Mouse (Mus musculus) intestine, postnatal 0 days (tissue): ENCODE measurements around the gene Coa3. TPM values are rescaled to one million over a fixed set of nuclear protein-coding genes. Genes with fewer than 3 reads are reported as not detected.

ENCODE experiments used
- ATAC-seq: fragments of 200-750 bp; cut with Nextera tagmentation; 2 replicates; pipeline ENCODE4 v1.8.0; 2017; ENCODE audit warnings: mild to moderate bottlenecking, moderate TSS enrichment, moderate library complexity
- H3K27ac ChIP-seq: fragments of 300-500 bp; sonication (generic); 2 replicates; pipeline ENCODE4 v1.5.1; 2014; ENCODE audit warnings: mild to moderate bottlenecking, low read depth, low read length, moderate library complexity
- H3K27me3 ChIP-seq: fragments of 300-500 bp; sonication (generic); replicated peaks from 2 replicates; pipeline ENCODE4 v1.6.1; 2014; ENCODE audit warnings: low read length, mixed read lengths; ENCODE audit not compliant: control insufficient read depth, insufficient read depth
- H3K36me3 ChIP-seq: fragments of 300-500 bp; sonication (generic); 2 replicates; pipeline ENCODE4 v1.6.1; 2014; ENCODE audit warnings: mild to moderate bottlenecking, moderate library complexity; ENCODE audit not compliant: control insufficient read depth, insufficient read depth
- H3K4me1 ChIP-seq: fragments of 300-500 bp; sonication (generic); replicated peaks from 2 replicates; pipeline ENCODE4 v1.6.1; 2014; ENCODE audit warnings: antibody characterized with exemption, low read length, mixed read lengths; ENCODE audit not compliant: control insufficient read depth, insufficient read depth
- H3K4me2 ChIP-seq: fragments of 300-500 bp; sonication (generic); replicated peaks from 2 replicates; pipeline ENCODE4 v1.6.1; 2014; ENCODE audit warnings: low read depth, mild to moderate bottlenecking, moderate library complexity
- H3K4me3 ChIP-seq: fragments of 300-500 bp; sonication (generic); 2 replicates; pipeline ENCODE4 v1.5.1; 2014; ENCODE audit warnings: low read depth, low read length
- H3K9ac ChIP-seq: fragments of 300-500 bp; sonication (generic); 2 replicates; pipeline ENCODE4 v1.6.1; 2014; ENCODE audit warnings: mild to moderate bottlenecking, low read depth, low read length
- H3K9me3 ChIP-seq: fragments of 300-500 bp; sonication (generic); 2 replicates; pipeline ENCODE4 v1.6.1; 2016; ENCODE audit warnings: mixed run types; ENCODE audit not compliant: control insufficient read depth
- CTCF ChIP-seq: sonication (generic); IDR thresholded peaks from 2 replicates; pipeline ENCODE4 v1.5.1; 2016; ENCODE audit warnings: low read depth, mild to moderate bottlenecking, control low read depth, antibody characterized with exemption, moderate library complexity
- whole genome bisulfite sequencing: fragments of 180-500 bp; shearing (Covaris S2); extraction: QIAGEN DNeasy Blood & Tissue Kit; methylation state at CpG from one replicate; pipeline ENCODE4 v1.1.7; 2014; 5-methylcytosine and 5-hydroxymethylcytosine counted together
- polyA plus RNA-seq: library from polyadenylated mRNA; unstranded; fragments of >200 nt; fragmentation: Nextera tagmentation; extraction: Ambion mirVana; gene quantifications from 2 replicates; pipeline ENCODE4 v1.2.1, GENCODE M21; 2015

Gene Coa3
- polyA plus RNA-seq, 1 experiment from 2014 or later = 276 TPM

- Histone ChIP-seq H3K9me3 (no peaks in the 10 kb centered on the region), H3K4me2 (peak overlapping the region; percentile 61), H3K4me1 (no peaks in the 10 kb centered on the region; the same call in 1 of the 2 replicates), H3K27me3 (no peaks in the 10 kb centered on the region), H3K36me3 (no peaks in the 10 kb centered on the region), H3K9ac (peak overlapping the region; percentile 34; the same call in 1 of the 2 replicates), H3K4me3 (peak overlapping the region; percentile 32), H3K27ac (peak overlapping the region; percentile 71)
- ATAC-seq = no peak
- WGBS = 8% methylated on average over 18 of the region's 18 CpGs
- TF ChIP-seq CTCF = peak; percentile 11; the same call in 1 of the 2 replicates
These were observed 47.7 kb downstream of the Coa3 start for GRCm38 (mm10) chr11:101230991-101231871.

- WGBS = 18% methylated on average over 5 of the region's 5 CpGs
These were observed 48.4 kb downstream of the Coa3 start for GRCm38 (mm10) chr11:101230526-101230925.

GRCm38 (mm10) chr11:101230061-101230511 lies 48.8 kb downstream of the Coa3 start:
- no peak for TF ChIP-seq CTCF
- Histone ChIP-seq H3K4me1 (no peaks in the 10 kb centered on the region; the same call in 1 of the 2 replicates), H3K27me3 (no peaks in the 10 kb centered on the region), H3K4me2 (no peak overlapping the region), H3K9ac (no peak overlapping the region), H3K4me3 (no peak overlapping the region), H3K9me3 (no peaks in the 10 kb centered on the region), H3K36me3 (no peaks in the 10 kb centered on the region), H3K27ac (peak overlapping the region; percentile 71; the same call in 1 of the 2 replicates)
- ATAC-seq = no peak
- WGBS = 30% methylated on average over 2 of the region's 2 CpGs

More at GRCm38 (mm10) chr11:101230526-101230925, 48.4 kb downstream of the Coa3 start:
- Histone ChIP-seq H3K27me3 (no peaks in the 10 kb centered on the region), H3K9ac (no peak overlapping the region), H3K4me2 (peak overlapping the region; percentile 61), H3K9me3 (no peaks in the 10 kb centered on the region), H3K4me1 (no peaks in the 10 kb centered on the region; the same call in 1 of the 2 replicates), H3K36me3 (no peaks in the 10 kb centered on the region), H3K27ac (peak overlapping the region; percentile 71), H3K4me3 (no peak overlapping the region)
- TF ChIP-seq CTCF = no peak
- no peak for ATAC-seq

GRCm38 (mm10) chr11:101229361-101229900 lies 49.5 kb downstream of the Coa3 start:
- H3K36me3 ChIP-seq = no peaks in the 10 kb centered on the region
- no peaks in the 10 kb centered on the region for H3K27me3 ChIP-seq
- H3K9me3 ChIP-seq = no peaks in the 10 kb centered on the region
- no peaks in the 10 kb centered on the region; the same call in 1 of the 2 replicates for H3K4me1 ChIP-seq
- TF ChIP-seq CTCF = no peak
- H3K4me2 ChIP-seq = no peak overlapping the region
- H3K27ac ChIP-seq = 0 out of 2 replicates have a peak overlapping the region, but pooled peaks have one; percentile 22
- H3K4me3 ChIP-seq = no peak overlapping the region
- 51% methylated on average over 8 of the region's 8 CpGs for WGBS
- ATAC-seq = no peak
- no peak overlapping the region for H3K9ac ChIP-seq

Other genes starting within 250 kb of the Coa3 start
- 25.6 and 25.8 TPM in 2 replicates for gene Naglu, start 209.1 kb downstream of the Coa3 start, polyA plus RNA-seq
- 0.08 TPM in 1 of 2 replicates, not detected in the other for gene Hsd17b1, start 200.7 kb downstream of the Coa3 start, polyA plus RNA-seq
- 28.0 TPM in 2 replicates for gene Coasy, start 196.5 kb downstream of the Coa3 start, polyA plus RNA-seq
- 93.3 and 96.4 TPM in 2 replicates for gene Mlx, start 191.8 kb downstream of the Coa3 start, polyA plus RNA-seq
- gene Psmc3ip, start 183.7 kb downstream of the Coa3 start, polyA plus RNA-seq = 9.1 and 10.5 TPM in 2 replicates
- 10.3 and 12.3 TPM in 2 replicates for gene Retreg3, start 159.2 kb downstream of the Coa3 start, polyA plus RNA-seq
- 20.0 and 20.6 TPM in 2 replicates for gene Tubg1, start 159.2 kb downstream of the Coa3 start, polyA plus RNA-seq
- gene Tubg2, start 123.2 kb downstream of the Coa3 start, polyA plus RNA-seq = 2.5 and 2.8 TPM in 2 replicates
- gene Cntnap1, start 108.6 kb downstream of the Coa3 start, polyA plus RNA-seq = 5.2 and 6.0 TPM in 2 replicates
- 7.7 and 7.8 TPM in 2 replicates for gene Plekhh3, start 107.8 kb downstream of the Coa3 start, polyA plus RNA-seq
- gene Ccr10, start 103.7 kb downstream of the Coa3 start, polyA plus RNA-seq = 0.13 and 0.22 TPM in 2 replicates
- 9.8 and 10.8 TPM in 2 replicates for gene Ezh1, start 52.7 kb downstream of the Coa3 start, polyA plus RNA-seq
- 67.7 and 74.7 TPM in 2 replicates for gene Ramp2, start 33.1 kb downstream of the Coa3 start, polyA plus RNA-seq
- 148 and 157 TPM in 2 replicates for gene Vps25, start 25.4 kb downstream of the Coa3 start, polyA plus RNA-seq
- 4.6 and 4.7 TPM in 2 replicates for gene Wnk4, start 18.5 kb downstream of the Coa3 start, polyA plus RNA-seq
- 0.26 and 0.47 TPM in 2 replicates for gene Cntd1, start 102 bp downstream of the Coa3 start, polyA plus RNA-seq
- 117 and 124 TPM in 2 replicates for gene Becn1, start 23.2 kb upstream of the Coa3 start, polyA plus RNA-seq
- gene Psme3, start 37.1 kb upstream of the Coa3 start, polyA plus RNA-seq = 59.5 and 60.2 TPM in 2 replicates
- gene Aoc2, start 45.9 kb upstream of the Coa3 start, polyA plus RNA-seq = 0.34 and 0.41 TPM in 2 replicates
- 3.7 and 4.4 TPM in 2 replicates for gene Aoc3, start 51.5 kb upstream of the Coa3 start, polyA plus RNA-seq
- gene G6pc, start 88.4 kb upstream of the Coa3 start, polyA plus RNA-seq = 54.3 and 63.3 TPM in 2 replicates
- gene Aarsd1, start 138.5 kb upstream of the Coa3 start, polyA plus RNA-seq = 27.0 and 28.9 TPM in 2 replicates
- 2.2 and 2.9 TPM in 2 replicates for gene Gm27029, start 145.7 kb upstream of the Coa3 start, polyA plus RNA-seq
- gene Rundc1, start 146.0 kb upstream of the Coa3 start, polyA plus RNA-seq = 12.0 and 13.1 TPM in 2 replicates
- 7.0 and 7.8 TPM in 2 replicates for gene Ptges3l, start 146.2 kb upstream of the Coa3 start, polyA plus RNA-seq
- gene Rpl27, start 163.2 kb upstream of the Coa3 start, polyA plus RNA-seq = 240 and 241 TPM in 2 replicates
- gene Ifi35, start 169.3 kb upstream of the Coa3 start, polyA plus RNA-seq = 100 and 102 TPM in 2 replicates
- 27.8 and 31.9 TPM in 2 replicates for gene Rnd2, start 185.9 kb upstream of the Coa3 start, polyA plus RNA-seq
- 94.5 and 95.6 TPM in 2 replicates for gene Vat1, start 187.1 kb upstream of the Coa3 start, polyA plus RNA-seq